Mouse (Mus musculus): Measurements from ENCODE around the gene Ccdc9. TPM values are rescaled to one million over a fixed set of nuclear protein-coding genes. Genes with fewer than 3 reads are reported as not detected.

Gene Ccdc9
- polyA plus RNA-seq, 2 experiments, result 15.9 to 84.8 TPM

- Histone ChIP-seq H3K4me3 (replicated peaks; ENCODE audit: low read length) (no peak overlapping the region), H3K36me3 (ENCODE audit: control insufficient read depth, insufficient read depth, low read length) (peaks cover 9% of the 10 kb centered on the region), H3K27me3 (ENCODE audit: control insufficient read depth, insufficient read depth, low read length) (no peaks in the 10 kb centered on the region), H3K9ac (ENCODE audit: low read depth, low read length, severe bottlenecking) (no peak overlapping the region), H3K27ac (replicated peaks; ENCODE audit: low read depth, low read length) (no peak overlapping the region), H3K4me1 (ENCODE audit: control insufficient read depth, insufficient read depth, low read length) (no peaks in the 10 kb centered on the region), H3K9me3 (ENCODE audit: control insufficient read depth, low read length) (no peaks in the 10 kb centered on the region), H3K4me2 (replicated peaks; ENCODE audit: low read depth, low read length, severe bottlenecking) (no peak overlapping the region)
- no peak for ATAC-seq (ENCODE audit: low FRiP score, low read depth)
- WGBS, result 84% methylated on average over 6 of the region's 6 CpGs
- DNase-seq (ENCODE audit: low spot score), result no peak
- no peak for TF ChIP-seq POLR2A (IDR thresholded peaks at IDR 0.05; ENCODE audit: borderline replicate concordance, extremely low read depth, insufficient read depth, insufficient read length)
Observed at GRCm38 (mm10) chr7:16320479-16320878, 33.9 kb upstream of the Ccdc9 start.

- H3K4me2 ChIP-seq (replicated peaks; ENCODE audit: low read depth, low read length, severe bottlenecking), result no peak overlapping the region
- ATAC-seq (ENCODE audit: low FRiP score, low read depth) (no peak), DNase-seq (ENCODE audit: low spot score) (no peak)
- no peak for TF ChIP-seq POLR2A (IDR thresholded peaks at IDR 0.05; ENCODE audit: borderline replicate concordance, extremely low read depth, insufficient read depth, insufficient read length)
- H3K4me1 ChIP-seq (ENCODE audit: control insufficient read depth, insufficient read depth, low read length), result peaks cover 2% of the 10 kb centered on the region; the same call in 1 of the 2 replicates
- H3K36me3 ChIP-seq (ENCODE audit: control insufficient read depth, insufficient read depth, low read length), result peaks cover 6% of the 10 kb centered on the region; the same call in 1 of the 2 replicates
- H3K27ac ChIP-seq (replicated peaks; ENCODE audit: low read depth, low read length), result no peak overlapping the region
- WGBS, result 93% methylated on average over 4 of the region's 4 CpGs
- H3K9me3 ChIP-seq (ENCODE audit: control insufficient read depth, low read length), result no peaks in the 10 kb centered on the region
- no peak overlapping the region for H3K4me3 ChIP-seq (replicated peaks; ENCODE audit: low read length)
- no peaks in the 10 kb centered on the region for H3K27me3 ChIP-seq (ENCODE audit: control insufficient read depth, insufficient read depth, low read length)
- H3K9ac ChIP-seq (ENCODE audit: low read depth, low read length, severe bottlenecking), result no peak overlapping the region
Observed at GRCm38 (mm10) chr7:16319216-16319615, 32.6 kb upstream of the Ccdc9 start.

GRCm38 (mm10) chr7:16317094-16317493 lies 30.5 kb upstream of the Ccdc9 start:
- H3K27ac ChIP-seq (replicated peaks; ENCODE audit: low read depth, low read length), result no peak overlapping the region

GRCm38 (mm10) chr7:16315222-16315759 lies 28.7 kb upstream of the Ccdc9 start:
- Histone ChIP-seq H3K27me3 (ENCODE audit: control insufficient read depth, insufficient read depth, low read length) (0 out of 2 replicates have a peak, but pooled peaks cover 4% of the 10 kb centered on the region), H3K27ac (replicated peaks; ENCODE audit: low read depth, low read length) (no peak overlapping the region), H3K9me3 (ENCODE audit: control insufficient read depth, low read length) (no peaks in the 10 kb centered on the region), H3K4me2 (replicated peaks; ENCODE audit: low read depth, low read length, severe bottlenecking) (no peak overlapping the region), H3K4me1 (ENCODE audit: control insufficient read depth, insufficient read depth, low read length) (peaks cover 29% of the 10 kb centered on the region), H3K4me3 (replicated peaks; ENCODE audit: low read length) (no peak overlapping the region), H3K9ac (ENCODE audit: low read depth, low read length, severe bottlenecking) (no peak overlapping the region), H3K36me3 (ENCODE audit: control insufficient read depth, insufficient read depth, low read length) (peaks cover 6% of the 10 kb centered on the region; the same call in 1 of the 2 replicates)
- WGBS, result 64% methylated on average over 4 of the region's 4 CpGs
- no peak for DNase-seq (ENCODE audit: low spot score)
- no peak for TF ChIP-seq POLR2A (IDR thresholded peaks at IDR 0.05; ENCODE audit: borderline replicate concordance, extremely low read depth, insufficient read depth, insufficient read length)
- no peak for ATAC-seq (ENCODE audit: low FRiP score, low read depth)

More at GRCm38 (mm10) chr7:16317094-16317493, 30.5 kb upstream of the Ccdc9 start:
- H3K36me3 ChIP-seq (ENCODE audit: control insufficient read depth, insufficient read depth, low read length), result peaks cover 6% of the 10 kb centered on the region; the same call in 1 of the 2 replicates
- no peak overlapping the region for H3K4me3 ChIP-seq (replicated peaks; ENCODE audit: low read length)
- no peaks in the 10 kb centered on the region for H3K9me3 ChIP-seq (ENCODE audit: control insufficient read depth, low read length)
- peaks cover 16% of the 10 kb centered on the region for H3K4me1 ChIP-seq (ENCODE audit: control insufficient read depth, insufficient read depth, low read length)
- ATAC-seq (ENCODE audit: low FRiP score, low read depth) (no peak), DNase-seq (ENCODE audit: low spot score) (no peak)
- WGBS, result 84% methylated on average over 14 of the region's 14 CpGs
- no peaks in the 10 kb centered on the region for H3K27me3 ChIP-seq (ENCODE audit: control insufficient read depth, insufficient read depth, low read length)
- no peak overlapping the region for H3K4me2 ChIP-seq (replicated peaks; ENCODE audit: low read depth, low read length, severe bottlenecking)
- no peak for TF ChIP-seq POLR2A (IDR thresholded peaks at IDR 0.05; ENCODE audit: borderline replicate concordance, extremely low read depth, insufficient read depth, insufficient read length)
- no peak overlapping the region for H3K9ac ChIP-seq (ENCODE audit: low read depth, low read length, severe bottlenecking)

- 12% methylated on average over 10 of the region's 13 CpGs for WGBS
- ATAC-seq (ENCODE audit: low FRiP score, low read depth), result no peak
- no peak for TF ChIP-seq POLR2A (IDR thresholded peaks at IDR 0.05; ENCODE audit: borderline replicate concordance, extremely low read depth, insufficient read depth, insufficient read length)
- Histone ChIP-seq H3K27me3 (ENCODE audit: control insufficient read depth, insufficient read depth, low read length) (0 out of 2 replicates have a peak, but pooled peaks cover 5% of the 10 kb centered on the region), H3K4me1 (ENCODE audit: control insufficient read depth, insufficient read depth, low read length) (peaks cover 36% of the 10 kb centered on the region), H3K4me3 (replicated peaks; ENCODE audit: low read length) (peak overlapping the region; percentile 61), H3K9ac (ENCODE audit: low read depth, low read length, severe bottlenecking) (peak overlapping the region; percentile 77), H3K9me3 (ENCODE audit: control insufficient read depth, low read length) (no peaks in the 10 kb centered on the region), H3K27ac (replicated peaks; ENCODE audit: low read depth, low read length) (peak overlapping the region; percentile 86), H3K4me2 (replicated peaks; ENCODE audit: low read depth, low read length, severe bottlenecking) (peak overlapping the region; percentile 97), H3K36me3 (ENCODE audit: control insufficient read depth, insufficient read depth, low read length) (peaks cover 6% of the 10 kb centered on the region; the same call in 1 of the 2 replicates)
- DNase-seq (ENCODE audit: low spot score), result no peak
Observed at GRCm38 (mm10) chr7:16314221-16314775, 27.7 kb upstream of the Ccdc9 start.
